Comparison of ENCODE assay signal across 9 mouse cellular contexts in genomic region chr2:112449597-112450296, GRCm38 (mm10). TPM values are rescaled to one million over a fixed set of nuclear protein-coding genes. Genes with fewer than 3 reads are reported as not detected.
DNase-seq lines count a peak whose midpoint lies in the region; ATAC-seq lines count a peak whose summit lies in the region.
"Had no signal": no experiment of that assay in that cellular context is flagged by ENCODE, and none has a peak within 500 bp of the region (broad histone marks: within the 10 kb centered on the region; RNA-seq: fewer than 3 reads in every experiment).

No protein-coding gene starts in this region.

- peak; percentile 67 for ATAC-seq in megakaryocyte progenitor cell, adult 5-6 weeks (replicated peaks; ENCODE audit: poor library complexity)

- no peak overlapping the region for H3K4me3 ChIP-seq in midbrain, embryonic 10.5 days

- 34% methylated on average over 4 of the region's 4 CpGs for WGBS in midbrain, embryonic 10.5 days

- no peak overlapping the region for H3K27ac ChIP-seq in midbrain, embryonic 10.5 days (replicated peaks)

- H3K27me3 ChIP-seq in midbrain, embryonic 10.5 days (ENCODE audit: low read depth, poor library complexity, severe bottlenecking): no peaks in the 10 kb centered on the region

- peak; percentile 7 for DNase-seq in gastrocnemius, postnatal 14 days
- no peak for DNase-seq in gastrocnemius, postnatal 25 days
- DNase-seq in ovary, postnatal 36 days (ENCODE audit: low spot score): peak; percentile 5
- no peak for DNase-seq in ovary, adult 18-20 months (ENCODE audit: low spot score)
- DNase-seq in c-Kit-positive CD71-positive TER-119-negative erythroid progenitor cells, embryonic 14.5 days (ENCODE audit: low read depth): peak; percentile 44
- DNase-seq in urinary bladder, postnatal 4 days (ENCODE audit: low spot score in 2 of 2): no peak
- no peak for DNase-seq in midbrain, embryonic 10.5 days (ENCODE audit: low spot score)

- no peaks in the 10 kb centered on the region for H3K9me3 ChIP-seq in midbrain, embryonic 10.5 days (replicated peaks)

- peaks cover 4% of the 10 kb centered on the region; the same call in 1 of the 2 replicates for H3K4me1 ChIP-seq in midbrain, embryonic 10.5 days

- intact Hi-C loops in gastrocnemius, postnatal 14 days (cut with DNase I; ENCODE audit: low total_unique reads): loop anchor here (1.0 kb wide), 1 partner anchor 68 kb away; no protein-coding TSS in a partner anchor

- no peaks in the 10 kb centered on the region for H3K36me3 ChIP-seq in midbrain, embryonic 10.5 days

RNA-seq across cellular contexts. Expression of gene Emc7, which starts 5.0 kb away (rescaled TPM):
- total RNA-seq in gastrocnemius, postnatal 14 days (2021): 10 to 100 TPM; 12.3 to 12.8 TPM
- total RNA-seq in gastrocnemius, postnatal 25 days (2021): 10 to 100 TPM; 12.6 to 14.1 TPM
- 14.6 and 16.7 TPM in 2 replicates for total RNA-seq in megakaryocyte progenitor cell, adult 5-6 weeks (2015)
- 9.0 and 10.5 TPM in 2 replicates for total RNA-seq in megakaryocyte progenitor cell, adult 5-6 weeks (2017)
- polyA plus RNA-seq in midbrain, embryonic 10.5 days (2016; fragmentation: Nextera tagmentation; extraction: Ambion mirVana): 12.0 and 12.3 TPM in 2 replicates

RNA-seq across cellular contexts. Expression of gene Chrm5, which starts 30.8 kb away (rescaled TPM):
- total RNA-seq in gastrocnemius, postnatal 14 days (2021): not detected
- total RNA-seq in gastrocnemius, postnatal 25 days (2021): not detected
- not detected in 2 replicates for total RNA-seq in megakaryocyte progenitor cell, adult 5-6 weeks (2015)
- not detected in 2 replicates for total RNA-seq in megakaryocyte progenitor cell, adult 5-6 weeks (2017)
- polyA plus RNA-seq in midbrain, embryonic 10.5 days (2016; fragmentation: Nextera tagmentation; extraction: Ambion mirVana): not detected in 2 replicates
- polyA plus RNA-seq: intestine, embryonic 14.5 days had no signal

RNA-seq across cellular contexts. Expression of gene Aven, which starts 43.0 kb away (rescaled TPM):
- 10 to 100 TPM; 15.8 to 23.6 TPM for total RNA-seq in gastrocnemius, postnatal 14 days (2021)
- 10 to 100 TPM; 14.6 to 19.2 TPM for total RNA-seq in gastrocnemius, postnatal 25 days (2021)
- 18.7 and 19.6 TPM in 2 replicates for total RNA-seq in megakaryocyte progenitor cell, adult 5-6 weeks (2015)
- 30.9 and 41.0 TPM in 2 replicates for total RNA-seq in megakaryocyte progenitor cell, adult 5-6 weeks (2017)
- polyA plus RNA-seq in midbrain, embryonic 10.5 days (2016; fragmentation: Nextera tagmentation; extraction: Ambion mirVana): 4.7 and 6.7 TPM in 2 replicates

Comparison
In these comparisons a context has a peak if more than half of its experiments do, and no peak if none do; other contexts are left out.
1. DNase-seq: peak in gastrocnemius, postnatal 14 days (single experiment), ovary, postnatal 36 days (single experiment) and c-Kit-positive CD71-positive TER-119-negative erythroid progenitor cells, embryonic 14.5 days (single experiment); none in gastrocnemius, postnatal 25 days (single experiment), ovary, adult 18-20 months (single experiment), urinary bladder, postnatal 4 days (0 of 2) and midbrain, embryonic 10.5 days (single experiment).